Mouse (Mus musculus) CD4-positive, CD25-positive, alpha-beta regulatory T cell, adult 2 months (primary cell): Measurements from ENCODE around the gene Capn13.
A peak's percentile ranks its signal among the peaks of the same experiment; 100 is the strongest.
"Not testable (repeated sequence)": the region's sequence is repeated elsewhere in the genome, so short reads cannot be mapped to it uniquely, and the experiment has no call there.

Experiments
- DNase-seq: peaks from one replicate; pipeline ENCODE4 v3.0.0-alpha.2; 2012; ENCODE audit warnings: low read depth, low spot score

Capn13 gene

DNA sequence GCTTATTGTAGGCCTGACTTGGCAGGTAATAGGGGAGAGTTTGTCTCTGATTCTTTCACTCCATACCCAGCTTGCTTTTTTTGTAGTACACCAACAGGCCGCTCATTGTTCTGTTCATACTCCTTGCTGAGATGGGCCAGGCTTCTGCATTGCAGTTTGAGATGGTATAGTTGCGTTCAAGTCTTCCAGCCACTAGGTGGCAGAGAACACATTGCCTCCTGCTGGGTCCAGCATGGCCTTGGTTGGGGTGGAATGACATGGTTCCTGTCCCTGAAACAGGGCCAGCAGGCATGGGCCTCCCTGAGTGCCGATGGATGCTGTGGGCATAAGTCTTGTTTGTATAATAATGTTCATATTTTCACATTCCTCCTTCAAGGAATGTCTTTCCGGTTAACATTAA is 122.9 kb downstream of the Capn13 start:
- peak; percentile 44 for DNase-seq

DNA sequence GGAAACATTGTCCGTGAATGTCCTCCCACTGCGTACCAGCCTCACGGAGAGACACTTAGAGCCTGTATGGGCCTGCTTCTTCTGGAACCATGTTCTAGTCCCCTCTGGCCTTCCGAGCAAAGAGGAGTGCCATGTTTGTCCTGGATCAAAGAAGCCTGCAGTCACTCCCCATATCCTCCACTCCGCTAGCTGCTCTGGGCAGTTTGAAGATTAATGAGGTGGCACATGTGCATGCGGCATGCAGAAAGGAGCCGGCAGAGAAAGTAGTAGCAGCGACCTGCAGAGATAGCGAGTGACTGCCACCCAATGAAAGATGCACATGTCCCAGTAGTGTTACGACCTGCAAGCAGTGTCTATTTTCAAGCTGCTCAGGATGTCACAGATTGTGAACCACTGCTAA is 125.6 kb downstream of the Capn13 start:
- no peak for DNase-seq

DNA sequence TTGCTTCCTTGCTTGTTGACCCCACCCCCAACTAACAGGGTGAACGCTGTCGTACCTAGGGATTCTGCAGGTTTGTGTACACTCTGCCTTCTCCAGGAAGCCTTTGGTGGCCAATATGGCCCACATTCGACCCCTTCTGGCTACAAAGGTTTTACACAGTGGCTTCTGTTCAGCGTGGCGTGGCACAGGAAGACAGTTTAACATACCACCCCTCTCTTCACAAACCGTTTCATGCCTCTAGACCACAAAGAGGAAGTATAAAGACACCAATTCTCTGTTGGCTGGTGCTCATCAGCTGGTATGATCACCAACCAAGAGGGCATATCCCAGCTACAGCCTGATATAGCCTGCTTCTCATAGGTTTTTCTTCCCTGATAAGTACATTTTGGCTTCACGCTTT is 126.9 kb downstream of the Capn13 start:
- peak; percentile 60 for DNase-seq

DNA sequence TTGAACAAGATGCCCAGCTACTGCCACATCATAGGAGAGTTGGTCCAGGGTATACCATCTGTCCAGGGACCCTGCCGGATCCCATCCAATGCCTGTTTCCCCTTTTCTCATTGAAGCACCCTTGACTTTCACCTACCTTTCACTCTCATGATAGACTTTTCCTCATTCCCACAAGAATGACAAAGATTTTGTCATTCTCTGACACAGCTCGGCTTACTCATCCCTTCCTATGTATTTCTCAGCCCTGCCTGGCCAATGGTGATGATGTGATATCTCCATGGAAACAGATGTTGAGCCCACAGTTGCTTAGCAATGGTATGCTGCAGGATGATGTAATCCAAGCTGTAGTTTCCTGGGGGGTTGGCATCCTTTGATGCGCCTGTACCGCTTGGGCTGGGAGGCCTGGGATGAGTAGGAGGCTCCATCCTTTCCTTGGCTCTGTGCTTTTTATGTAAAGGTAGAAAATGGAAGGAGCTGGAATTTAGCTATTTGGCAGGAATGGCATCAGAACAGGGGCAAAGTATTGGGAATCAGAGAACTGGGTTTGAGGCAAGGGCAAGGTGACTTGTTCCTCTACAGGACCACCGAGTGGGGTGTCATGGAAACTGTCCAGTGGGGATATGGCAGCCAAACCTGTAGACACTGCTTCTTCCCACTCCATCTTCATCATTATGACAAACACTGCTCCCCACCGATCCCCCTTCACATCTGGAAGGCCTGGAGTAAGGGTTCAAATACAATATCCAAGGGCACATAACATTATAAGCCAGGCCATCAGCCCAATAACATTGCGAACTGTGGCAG is 128.7 kb downstream of the Capn13 start:
- DNase-seq: peak; percentile 58

DNA sequence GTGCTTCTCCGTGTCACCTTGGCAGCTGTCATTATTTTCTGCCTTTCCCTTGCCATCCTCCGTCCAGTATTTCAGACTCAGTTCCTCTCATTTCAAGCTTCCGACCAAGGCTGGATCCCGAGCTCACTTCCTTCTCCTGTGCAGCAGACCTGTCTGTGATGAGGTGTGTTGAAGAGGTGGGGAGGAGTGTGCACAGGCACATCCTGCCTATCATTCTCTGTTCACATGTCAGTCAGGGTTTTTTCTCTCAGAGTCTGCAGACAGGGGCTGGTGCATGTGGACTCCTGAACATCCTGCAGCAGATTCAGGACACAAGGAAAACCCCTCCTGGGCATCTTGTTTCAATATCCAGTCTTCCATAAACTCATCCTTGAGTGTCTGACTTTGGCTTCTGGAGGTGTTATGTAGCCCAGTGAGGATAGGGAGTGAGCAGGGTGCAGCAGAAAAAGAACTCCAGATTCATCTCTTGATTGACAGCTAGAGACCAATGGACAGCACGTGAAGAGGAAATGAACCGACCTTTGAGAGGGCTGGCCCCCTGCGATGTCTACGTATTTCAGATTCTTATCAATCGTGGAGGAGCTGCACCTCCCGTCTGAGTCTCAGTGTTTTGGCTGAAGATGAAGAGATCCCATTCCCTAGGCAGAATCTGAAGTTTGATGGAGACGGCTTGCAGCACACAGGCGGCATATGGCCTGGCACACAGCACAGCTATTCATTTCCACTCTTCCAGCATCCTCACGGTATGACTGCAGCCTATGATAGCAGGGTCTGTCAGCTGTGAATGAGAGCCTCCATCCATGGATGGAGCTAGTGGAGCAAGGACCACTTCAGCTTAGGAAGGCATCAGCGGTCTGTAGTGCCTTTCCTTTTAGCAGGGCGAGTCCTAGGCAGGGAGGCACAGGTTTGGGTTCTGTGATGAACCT is 129.5 kb downstream of the Capn13 start:
- peak; percentile 74 for DNase-seq

DNA sequence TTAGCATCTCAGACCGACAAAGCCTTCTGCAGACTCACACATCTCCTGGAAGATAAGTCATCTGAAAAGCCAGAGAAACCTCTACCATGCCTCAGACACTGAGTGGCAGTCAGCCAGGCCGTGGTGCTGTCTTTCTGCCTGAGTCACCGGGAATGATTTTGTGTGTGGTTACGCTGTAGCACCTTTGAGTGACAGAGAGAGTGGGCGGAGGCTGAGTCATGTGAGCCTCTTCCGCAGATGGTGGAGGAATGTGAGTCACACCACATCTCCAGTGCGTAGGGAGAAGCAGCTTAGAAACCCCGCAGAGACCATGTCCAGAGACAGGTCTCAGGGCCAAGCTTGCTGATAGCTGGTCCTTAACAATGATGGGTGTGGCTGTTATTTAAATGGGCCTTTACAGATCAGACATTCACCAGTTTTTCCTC is 137.6 kb downstream of the Capn13 start:
- peak; percentile 90 for DNase-seq

DNA sequence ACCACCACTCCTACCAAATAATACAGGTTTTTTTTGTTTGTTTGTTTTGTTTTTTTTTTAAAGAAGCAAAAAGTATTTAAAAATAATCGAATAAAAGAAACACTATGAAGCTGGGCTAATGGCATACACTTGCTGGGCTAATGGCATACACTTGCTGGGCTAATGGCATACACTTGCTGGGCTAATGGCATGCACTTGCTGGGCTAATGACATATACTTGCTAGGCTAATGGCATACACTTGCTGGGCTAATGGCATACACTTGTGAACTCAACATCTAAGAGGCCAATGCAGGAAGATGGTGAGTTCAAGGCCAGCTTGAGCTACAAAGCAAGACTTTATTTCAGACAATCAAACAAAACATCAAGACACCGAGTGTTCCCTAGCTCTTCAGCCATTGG is 138.1 kb downstream of the Capn13 start:
- DNase-seq: no peak

DNA sequence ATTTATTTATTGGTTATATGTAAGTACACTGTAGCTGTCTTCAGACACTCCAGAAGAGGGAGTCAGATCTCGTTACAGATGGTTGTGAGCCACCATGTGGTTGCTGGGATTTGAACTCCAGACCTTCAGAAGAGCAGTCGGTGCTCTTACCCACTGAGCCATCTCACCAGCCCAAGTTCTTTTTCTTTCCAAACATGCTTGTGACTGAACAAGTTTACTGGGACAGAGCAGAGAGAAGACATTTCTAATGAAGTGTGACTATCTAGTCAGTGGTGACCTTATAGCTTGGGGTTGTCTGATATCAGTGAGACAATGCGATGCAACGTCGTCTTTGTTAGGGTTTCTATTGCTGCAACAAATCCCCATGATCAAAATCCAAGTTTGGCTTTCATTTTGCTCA is 141.4 kb downstream of the Capn13 start:
- DNase-seq: not testable (repeated sequence)

DNA sequence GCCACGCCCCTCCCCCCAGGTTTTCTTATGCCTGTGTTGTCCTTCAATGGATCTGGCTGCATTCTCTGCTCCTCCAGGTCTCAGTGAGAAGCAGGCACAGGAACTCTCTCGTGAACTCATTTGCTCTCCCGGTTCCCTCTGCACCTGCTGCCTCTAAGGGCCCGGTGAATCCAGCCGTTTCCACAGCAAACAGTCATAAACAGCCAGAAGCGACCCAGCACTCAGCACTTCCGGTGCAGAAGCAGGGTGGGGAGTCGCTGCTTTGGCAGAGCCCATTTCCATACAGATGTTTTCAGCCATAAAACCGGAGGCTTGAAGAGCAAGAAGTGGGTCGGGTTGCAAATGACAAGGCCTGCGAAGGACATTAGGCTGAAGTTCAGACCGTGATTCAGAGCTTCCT is 142.0 kb downstream of the Capn13 start:
- DNase-seq: peak; percentile 60
